Mouse (Mus musculus): ENCODE measurements around the gene Nfatc2ip.
A peak's percentile ranks its signal among the peaks of the same experiment; 100 is the strongest.

Gene Nfatc2ip

GRCm38 (mm10) chr7:126354738-126355614 lies 41.6 kb downstream of the Nfatc2ip start:
- DNase-seq (ENCODE audit: low read depth), result no peak

- DNase-seq (ENCODE audit: low read depth), result no peak
Measured at GRCm38 (mm10) chr7:126353994-126354365, 42.6 kb downstream of the Nfatc2ip start.

- DNase-seq (ENCODE audit: low read depth), result no peak
Measured at GRCm38 (mm10) chr7:126353251-126353993, 43.1 kb downstream of the Nfatc2ip start.

DNA sequence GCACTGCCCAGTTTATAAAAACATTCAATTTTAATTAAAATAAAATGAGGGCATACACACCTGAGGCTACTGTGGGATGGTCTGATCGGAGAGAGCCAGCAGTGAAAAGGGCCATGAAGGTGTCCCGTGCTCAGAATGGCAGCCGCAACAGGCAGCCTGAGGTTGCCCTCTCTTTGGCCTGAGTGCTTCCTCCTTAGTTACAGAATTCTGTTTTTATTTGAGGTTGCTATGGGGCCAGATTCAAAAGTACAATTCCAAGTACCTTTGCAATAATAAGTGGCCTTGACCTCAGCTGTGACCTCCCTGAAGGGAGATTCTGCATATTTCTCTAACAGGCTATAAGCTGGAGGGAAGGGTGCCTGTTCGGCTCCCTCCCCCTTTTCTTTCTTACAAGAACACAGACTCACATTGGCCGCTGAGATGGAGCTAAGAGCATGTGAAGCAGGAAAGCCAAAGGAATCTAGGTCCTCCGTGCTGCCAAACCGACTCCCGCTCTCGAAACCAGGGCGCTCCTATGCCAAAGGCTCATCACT lies 45.1 kb downstream of the Nfatc2ip start:
- DNase-seq (ENCODE audit: low read depth), result no peak

DNA sequence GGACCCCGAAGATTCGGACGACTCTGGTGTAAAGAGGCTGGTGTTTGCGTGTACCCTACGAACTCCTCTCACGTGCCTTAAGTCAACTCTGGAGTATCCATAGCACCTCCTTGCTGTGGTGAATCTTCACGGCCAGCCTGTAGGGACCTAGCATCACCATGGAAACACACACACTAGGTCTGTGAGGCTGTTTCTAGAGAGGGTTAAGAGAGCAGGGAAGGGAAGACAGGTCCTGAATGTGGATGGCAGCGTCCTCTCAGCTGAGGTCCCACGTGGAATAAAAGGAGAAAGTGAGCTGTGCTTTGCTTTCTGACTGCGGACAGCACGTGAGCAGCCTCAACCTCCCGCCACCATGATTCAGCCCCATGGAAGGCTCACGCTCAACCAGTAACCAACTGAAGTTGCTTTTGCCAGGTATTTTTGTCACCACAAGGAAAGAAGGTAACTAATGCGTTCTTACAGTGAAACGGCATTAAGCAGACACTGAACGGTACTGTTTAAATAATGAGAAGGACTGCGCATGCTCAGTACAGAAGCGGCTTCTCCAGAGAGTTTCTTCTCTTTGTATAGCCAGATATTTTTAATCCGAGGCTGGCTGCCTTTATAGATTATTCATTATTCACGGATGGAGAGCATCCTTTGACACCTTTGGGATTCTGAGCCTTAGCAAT lies 45.7 kb downstream of the Nfatc2ip start:
- no peak for DNase-seq (ENCODE audit: low read depth)

DNA sequence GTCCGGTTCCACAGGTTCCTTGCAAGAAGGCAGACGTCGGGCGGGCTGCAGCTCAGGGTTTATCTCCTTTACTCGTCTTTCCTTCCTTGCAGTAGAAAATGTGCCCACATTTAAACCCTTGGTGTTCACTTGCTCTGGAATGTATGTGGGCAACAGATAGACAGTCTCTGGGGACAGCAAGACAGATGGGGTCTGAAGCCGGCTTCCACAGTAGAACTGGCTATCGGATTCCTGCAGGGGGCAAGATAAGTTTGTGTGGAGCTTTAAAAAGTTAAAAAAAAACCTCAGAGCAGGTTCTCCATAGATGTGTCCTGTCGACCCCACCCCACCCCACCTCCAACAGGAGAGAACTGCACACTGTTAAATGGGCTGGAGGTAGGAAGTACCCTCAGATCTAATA lies 48.2 kb downstream of the Nfatc2ip start:
- DNase-seq (ENCODE audit: low read depth), result no peak

DNA sequence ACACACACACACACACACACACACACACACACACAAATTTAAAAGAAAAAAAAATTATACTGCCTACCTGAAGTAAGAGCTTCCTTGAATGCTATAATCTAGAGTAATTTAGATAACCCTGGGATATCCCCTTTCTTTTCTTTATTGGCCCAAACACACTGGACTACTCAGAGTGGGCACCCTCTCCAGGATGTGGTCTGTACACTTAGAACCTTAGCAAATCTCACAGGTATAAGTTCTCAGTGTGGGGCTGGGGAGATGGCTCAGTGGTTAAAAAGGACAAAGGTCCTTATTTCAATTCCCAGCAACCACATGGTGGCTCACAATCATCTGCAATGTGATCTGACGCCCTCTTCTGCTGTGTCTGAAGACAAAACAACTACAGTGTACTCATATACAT lies 49.4 kb downstream of the Nfatc2ip start:
- no peak for DNase-seq (ENCODE audit: low read depth)

- no peak for DNase-seq (ENCODE audit: low read depth)
Measured at GRCm38 (mm10) chr7:126345969-126346368, 50.6 kb downstream of the Nfatc2ip start.

- DNase-seq (ENCODE audit: low read depth), result no peak
Measured at GRCm38 (mm10) chr7:126345557-126345956, 51.0 kb downstream of the Nfatc2ip start.

DNA sequence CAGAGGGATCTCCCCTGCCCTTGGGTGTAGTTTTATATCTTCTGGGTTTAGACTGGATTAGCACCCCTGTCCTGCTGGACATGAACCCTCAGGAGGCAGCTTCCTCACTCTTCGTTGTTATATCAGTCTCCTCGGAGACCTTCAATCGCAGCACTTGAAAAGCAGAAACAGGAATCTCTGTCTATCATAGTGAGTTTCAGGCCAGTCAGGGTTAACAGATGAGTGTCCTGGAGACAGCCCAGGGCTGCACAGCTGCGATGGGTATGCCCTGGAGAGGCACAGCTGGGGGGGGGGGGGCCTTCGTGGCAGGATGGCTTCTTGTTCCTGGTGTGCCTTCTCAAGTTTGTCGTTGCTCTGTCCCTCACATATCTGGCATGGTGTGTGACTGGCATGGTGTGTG lies 55.6 kb downstream of the Nfatc2ip start:
- no peak for DNase-seq (ENCODE audit: low read depth)

- DNase-seq (ENCODE audit: low read depth), result no peak
Measured at GRCm38 (mm10) chr7:126340206-126340618, 56.3 kb downstream of the Nfatc2ip start.

DNA sequence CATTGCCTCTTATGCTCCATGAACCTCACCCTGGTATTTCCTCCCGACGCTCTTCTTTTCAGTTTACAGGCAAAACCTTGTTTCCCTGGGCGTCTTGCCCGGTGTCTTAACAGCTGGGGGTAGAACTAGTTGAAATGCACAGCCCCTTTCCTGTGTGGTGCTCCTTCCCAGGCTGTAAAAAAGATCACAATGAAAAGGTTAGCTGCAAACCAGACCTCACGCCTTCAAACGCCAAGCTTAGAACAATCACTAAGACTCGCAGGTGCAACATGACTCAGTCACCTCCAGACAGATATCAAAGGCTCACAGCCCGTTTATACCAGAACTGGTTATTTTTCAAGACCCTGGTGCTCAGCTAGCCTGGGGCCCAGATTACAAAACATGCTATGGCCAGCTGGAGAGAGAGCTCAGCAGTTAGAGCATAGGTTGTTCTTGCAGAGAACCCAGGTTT lies 57.0 kb downstream of the Nfatc2ip start:
- DNase-seq (ENCODE audit: low read depth), result peak; percentile 6

DNA sequence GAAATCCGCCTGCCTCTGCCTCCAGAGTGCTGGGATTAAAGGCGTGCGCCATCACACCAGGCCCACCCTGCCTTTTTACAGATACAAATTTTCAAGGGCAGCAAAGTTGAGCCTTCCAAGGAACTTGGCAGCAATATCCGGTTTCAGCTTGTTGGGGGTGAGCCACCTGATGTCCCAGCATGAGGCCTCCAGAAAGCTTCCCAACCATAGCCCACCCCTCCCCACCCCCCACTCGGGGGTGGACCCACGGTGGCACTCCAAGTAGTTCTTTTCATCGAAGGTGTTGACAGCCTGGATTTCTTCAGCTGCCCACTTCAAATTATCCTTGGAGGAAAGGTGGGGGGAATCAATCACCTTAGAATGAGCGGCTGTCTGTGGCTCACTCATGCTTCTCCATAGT lies 57.6 kb downstream of the Nfatc2ip start:
- DNase-seq (ENCODE audit: low read depth), result no peak

- DNase-seq (ENCODE audit: low read depth), result no peak
Measured at GRCm38 (mm10) chr7:126335556-126335955, 61.0 kb downstream of the Nfatc2ip start.
